Mouse (Mus musculus) left cerebral cortex, postnatal 25 days (tissue): Measurements from ENCODE around the gene Ajap1. TPM values are rescaled to one million over a fixed set of nuclear protein-coding genes. Genes with fewer than 3 reads are reported as not detected.

ENCODE experiments used
- DNase-seq, 2 experiments: peaks; one replicate each; pipeline ENCODE4 v3.0.0; 2022; ENCODE audit warnings: low spot score in 2 of 2, mixed read lengths in 1 of 2
- intact Hi-C: fragments of 180-260 bp; cut with DNase I; formaldehyde crosslinking; loops from one replicate; pipeline ENCODE4 v1.15.1; 2025
- total RNA-seq, 2 experiments: library from RNA; stranded (reverse); gene quantifications; 2 replicates each; pipeline ENCODE4 v1.2.3; 2021

Gene Ajap1
- total RNA-seq, result 10 to 100 TPM; 53.5 to 57.1 TPM

DNA sequence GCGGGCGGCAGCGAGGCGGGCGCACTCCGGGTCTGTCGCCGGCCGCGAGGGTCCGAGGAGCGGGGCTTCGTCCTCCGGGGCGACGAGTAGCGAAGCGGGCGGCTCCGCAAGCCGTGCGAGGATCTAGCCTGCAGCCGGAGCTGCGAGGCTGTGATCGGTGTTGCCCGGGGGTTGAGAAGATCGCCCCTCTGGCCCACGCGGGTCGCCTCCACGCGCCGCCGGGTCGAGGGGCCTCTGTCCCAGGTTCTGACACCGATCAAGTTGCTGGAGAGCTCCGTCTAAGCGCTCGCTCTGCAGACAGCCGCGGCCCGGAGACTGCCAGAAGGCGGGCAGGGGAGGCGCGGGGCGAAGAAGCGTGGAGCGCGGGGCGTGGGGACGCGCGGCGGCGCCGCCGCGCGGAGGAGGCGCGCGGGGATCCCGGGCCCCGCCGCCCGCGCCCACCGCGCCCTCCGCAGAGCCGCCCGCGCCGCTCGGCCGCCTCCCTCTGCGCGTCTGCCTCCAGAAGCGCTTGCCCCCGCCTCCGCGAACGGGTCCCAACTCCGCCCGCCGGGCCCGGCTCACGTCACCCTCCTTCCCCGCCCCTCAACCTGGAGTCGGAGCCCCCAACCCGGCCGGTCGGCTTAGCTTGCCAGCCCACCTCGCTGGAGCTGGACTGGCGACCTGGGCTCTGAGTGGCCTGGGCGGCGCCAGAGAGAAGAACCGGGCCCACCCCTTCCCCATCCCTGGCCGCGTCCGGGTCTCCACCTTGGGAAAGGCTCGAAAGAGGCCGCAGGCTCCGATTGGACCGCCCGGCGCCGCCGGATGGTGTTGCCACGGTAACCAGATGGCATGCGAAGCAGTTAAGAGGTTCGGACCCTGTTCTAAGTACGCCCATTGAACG lies at the start of gene Ajap1:
Gene Ajap1, minus strand, starts transcription at position 353 of the 880 bp plus-strand sequence.
- intact Hi-C loops, result loop anchor here (5.0 to 10.0 kb wide), 6 partner anchors 110 to 935 kb away; no protein-coding TSS in a partner anchor
- peak; percentile 76 to 84 for DNase-seq

DNA sequence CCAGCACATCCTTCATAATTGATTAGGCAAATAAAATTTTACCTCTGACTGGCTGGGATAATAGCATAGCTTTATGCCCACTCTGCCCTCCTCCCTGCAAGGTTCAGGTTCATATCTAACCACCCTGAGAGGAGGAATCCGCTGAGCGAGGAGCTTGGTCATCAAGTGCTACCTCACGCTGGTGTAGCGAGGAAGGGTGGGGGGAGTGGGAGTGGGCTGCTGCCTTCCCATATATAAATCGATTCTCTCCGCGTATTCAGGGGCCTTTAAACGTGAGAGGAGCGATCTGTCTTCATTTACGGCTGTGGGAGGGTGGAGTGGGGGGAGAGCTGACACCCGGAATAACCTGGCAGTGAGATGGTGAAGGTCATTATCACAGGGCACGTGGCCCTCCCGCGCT lies 47.9 kb upstream of the Ajap1 start:
- DNase-seq, result no peak
- intact Hi-C loops, result no loop called here

DNA sequence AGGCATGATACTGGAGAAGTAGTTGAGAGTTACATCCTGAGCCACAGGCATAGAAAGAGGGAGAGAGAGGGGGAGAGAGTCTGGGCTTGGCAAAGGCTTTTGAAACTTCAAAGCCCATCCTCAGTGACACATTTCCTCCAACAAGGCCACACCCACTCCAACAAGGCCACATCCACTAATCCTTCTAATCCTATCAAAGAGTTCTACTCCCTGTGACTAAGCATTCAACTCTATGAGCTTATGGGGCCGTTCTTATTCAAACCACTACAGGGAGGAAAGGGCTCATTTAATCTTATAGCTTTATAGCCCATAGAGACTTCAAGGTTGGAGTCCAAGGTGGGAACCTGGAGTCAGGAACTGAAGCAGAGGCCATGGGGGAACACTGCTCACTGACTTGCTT lies 39.0 kb upstream of the Ajap1 start:
- intact Hi-C loops, result no loop called here
- DNase-seq, result no peak

DNA sequence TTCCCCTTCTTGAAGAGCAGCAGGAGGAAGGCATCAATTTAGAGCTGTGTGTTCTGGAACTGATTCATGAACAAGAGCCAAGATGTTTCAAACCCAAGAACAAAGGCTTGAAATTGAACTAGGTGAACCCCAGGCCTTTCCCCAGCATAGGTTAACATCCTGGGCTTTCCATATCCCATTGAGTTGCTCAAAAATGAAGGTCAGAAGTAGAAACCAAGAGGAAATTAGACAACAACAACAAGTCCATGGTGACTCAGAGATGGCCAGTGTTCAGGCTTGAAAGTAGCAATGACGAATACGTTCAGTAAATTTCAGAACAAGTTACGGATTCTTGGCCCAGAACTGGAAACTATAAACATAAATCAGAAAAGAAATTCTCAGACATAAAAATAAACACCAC lies 37.3 kb upstream of the Ajap1 start:
- no peak for DNase-seq
- intact Hi-C loops, result no loop called here

DNA sequence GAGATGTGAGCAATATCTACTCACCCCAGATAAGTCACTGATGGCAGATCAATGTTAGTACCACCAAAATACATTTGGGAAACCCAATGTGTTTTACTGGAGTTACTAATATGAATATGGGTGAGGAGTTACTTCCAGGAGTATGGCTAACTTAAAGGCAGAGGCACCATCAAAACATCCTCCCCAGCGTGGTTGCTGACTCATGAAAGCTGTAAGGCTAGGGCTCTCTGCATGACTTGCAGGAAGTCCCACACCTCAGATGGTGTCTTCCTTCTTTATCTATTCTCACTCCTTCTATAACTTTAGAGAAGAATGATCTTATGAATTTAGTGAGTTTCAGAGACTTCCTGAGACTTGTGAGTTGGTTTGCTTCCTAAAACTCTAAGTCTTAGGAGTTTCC lies 36.7 kb upstream of the Ajap1 start:
- no peak for DNase-seq
- intact Hi-C loops, result no loop called here

DNA sequence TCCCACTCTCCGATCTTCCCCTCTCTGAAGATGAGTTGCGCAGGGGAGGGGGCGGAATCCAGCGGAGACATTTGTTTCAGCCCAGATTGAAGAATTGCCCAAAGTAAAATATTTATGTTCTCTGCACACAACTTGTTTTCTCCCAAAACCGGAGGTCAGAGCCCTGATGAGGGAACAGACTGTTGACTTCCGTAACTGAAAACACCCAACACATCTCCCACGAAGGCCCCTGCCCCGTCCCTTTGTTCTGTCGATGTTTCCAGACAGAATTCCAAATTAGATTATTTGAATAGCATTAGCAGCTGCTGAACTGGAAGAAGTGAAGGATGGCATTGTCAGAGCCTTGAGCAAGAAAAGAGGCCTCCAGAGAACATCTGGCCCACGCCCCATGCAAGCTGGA lies 33.2 kb upstream of the Ajap1 start:
- intact Hi-C loops, result no loop called here
- no peak for DNase-seq

DNA sequence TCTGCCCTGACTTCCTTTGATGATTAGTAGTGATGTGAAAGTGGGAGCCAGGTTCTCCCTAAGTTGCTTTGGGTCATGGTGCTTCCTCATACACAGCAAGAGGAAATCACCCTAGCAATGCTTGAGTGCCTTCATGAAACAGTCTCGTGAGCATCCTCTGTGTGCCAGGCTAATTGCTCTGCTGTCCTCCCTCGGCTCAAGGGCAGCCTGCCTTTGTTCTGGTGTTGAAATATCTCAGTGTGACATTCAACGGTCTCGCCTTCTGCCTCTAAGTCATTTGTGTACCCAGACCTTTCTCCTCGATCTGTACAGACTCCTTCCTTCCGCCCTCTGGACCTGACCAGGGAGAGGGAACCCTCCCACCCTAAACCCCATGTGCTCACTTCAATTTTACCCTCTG lies 31.5 kb upstream of the Ajap1 start:
- intact Hi-C loops, result no loop called here
- DNase-seq, result no peak

DNA sequence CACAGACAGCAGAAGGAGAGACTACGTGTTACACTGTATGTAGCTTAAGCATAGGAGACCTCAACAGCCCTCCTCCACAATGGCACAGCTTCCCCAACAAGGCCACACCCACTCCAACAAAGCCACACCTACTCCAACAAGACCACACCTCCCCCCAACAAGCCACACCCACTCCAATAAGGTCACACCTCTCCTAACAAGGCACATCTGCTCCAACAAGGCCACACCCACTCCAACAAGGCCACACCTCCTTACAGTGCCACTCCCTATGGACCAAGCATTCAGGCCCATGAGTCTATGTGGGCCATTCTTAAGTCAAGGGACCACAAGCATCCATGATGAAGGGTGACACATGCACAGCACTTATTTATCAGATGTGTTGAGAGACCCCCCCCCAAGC lies 28.9 kb upstream of the Ajap1 start:
- intact Hi-C loops, result no loop called here
- no peak for DNase-seq

DNA sequence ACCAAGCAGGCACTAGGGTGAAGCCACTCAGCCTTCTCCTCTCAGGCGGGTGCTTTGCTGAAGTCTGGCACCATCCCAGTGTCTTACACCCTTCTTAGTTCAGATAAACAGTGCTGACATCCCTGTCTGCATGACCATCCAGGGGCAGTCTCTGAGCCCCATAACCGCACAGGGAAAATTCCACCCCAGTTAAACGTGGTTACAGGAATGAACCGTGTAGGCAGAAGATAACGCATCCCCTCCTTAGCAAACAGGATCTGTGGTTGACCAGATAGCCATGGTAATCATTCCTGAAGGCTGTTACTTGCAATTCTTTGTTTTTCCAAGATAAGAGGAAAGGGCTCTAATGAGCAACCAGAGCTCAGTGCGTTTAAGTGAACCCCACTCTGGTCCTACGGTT lies 19.3 kb upstream of the Ajap1 start:
- DNase-seq, result no peak
- intact Hi-C loops, result no loop called here

DNA sequence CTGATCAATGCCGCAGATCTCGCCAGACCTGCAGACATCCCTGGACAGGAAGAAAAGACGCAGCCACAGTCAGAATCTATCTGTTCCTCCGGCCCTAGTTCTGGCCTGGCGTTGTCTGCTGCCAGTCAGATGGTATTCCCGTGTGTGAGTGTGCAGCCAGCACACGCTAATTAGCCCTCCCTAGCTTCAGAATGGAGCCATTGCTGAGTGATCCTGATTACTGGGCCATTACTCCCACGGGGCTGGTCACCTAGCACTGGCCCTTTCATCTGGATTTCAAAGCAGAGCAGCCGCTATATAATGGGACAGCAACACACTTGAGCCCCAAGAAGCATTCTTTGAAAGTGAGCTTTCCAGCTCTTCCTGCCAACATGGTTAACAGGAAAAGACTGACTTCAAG lies 9.8 kb upstream of the Ajap1 start:
- no peak for DNase-seq
- intact Hi-C loops, result no loop called here

DNA sequence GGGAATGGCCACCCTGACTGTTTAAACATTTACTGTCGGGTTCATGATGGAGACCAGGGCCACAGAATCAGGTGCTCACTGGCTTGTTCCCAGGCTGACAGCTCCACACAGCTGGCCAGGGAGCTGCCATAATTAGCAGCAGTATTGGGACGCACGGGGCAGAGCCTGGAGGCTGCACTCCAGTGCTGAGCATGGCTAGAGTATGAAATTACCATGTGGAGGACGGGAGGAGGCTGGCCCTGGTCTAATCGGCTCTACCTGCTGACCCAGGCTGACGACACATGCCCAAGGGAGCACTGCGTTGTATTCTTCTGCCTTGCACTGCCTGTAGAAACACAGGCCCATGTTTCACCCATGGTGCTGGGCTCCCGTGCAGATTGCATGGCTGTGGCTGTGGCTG lies 6.5 kb upstream of the Ajap1 start:
- intact Hi-C loops, result loop anchor here (10.0 kb wide), 1 partner anchor 474 kb away; no protein-coding TSS in a partner anchor
- no peak for DNase-seq

DNA sequence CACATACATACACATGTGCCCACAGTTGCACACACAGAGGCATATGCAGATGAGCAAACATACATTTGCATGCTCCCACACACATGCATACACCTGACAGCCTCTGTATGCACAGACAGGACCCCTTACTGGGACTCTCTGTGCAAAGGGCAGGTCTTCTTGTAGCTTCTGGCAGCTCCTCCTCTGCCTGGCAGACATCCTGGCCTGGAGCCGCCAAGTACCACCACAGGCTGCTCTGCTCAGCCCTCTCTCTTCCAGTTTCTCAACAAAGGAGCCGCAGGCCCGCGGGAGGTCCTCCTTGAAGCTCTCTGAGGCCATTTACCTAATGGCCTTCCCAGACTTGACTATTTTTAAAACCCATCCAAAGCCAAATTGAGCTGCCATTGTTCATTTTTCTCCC lies 3.3 kb upstream of the Ajap1 start:
- intact Hi-C loops, result loop anchor here (2.0 to 10.0 kb wide), 3 partner anchors 457 to 753 kb away; no protein-coding TSS in a partner anchor
- no peak for DNase-seq

DNA sequence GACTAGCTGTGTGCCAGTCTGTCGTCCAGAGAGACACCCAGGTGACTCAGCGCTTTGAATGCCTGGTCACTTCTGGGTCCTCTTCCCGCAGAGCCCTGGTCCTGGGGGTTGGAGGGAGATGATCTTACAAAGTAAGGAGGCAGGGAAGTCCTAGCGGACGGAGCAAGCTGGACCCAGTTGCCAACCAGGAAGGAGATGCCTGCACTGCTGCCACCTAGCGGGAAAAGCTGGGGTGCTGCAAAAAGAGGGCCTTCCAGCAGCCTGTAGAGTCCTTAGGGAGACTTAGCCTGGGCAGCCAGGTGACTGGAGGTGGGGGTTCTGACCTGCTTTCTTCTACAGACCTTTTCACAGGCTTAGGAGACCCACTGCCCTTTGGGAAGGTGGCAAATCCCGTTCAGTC lies 1.8 kb upstream of the Ajap1 start:
- DNase-seq, result peak; percentile 74 to 87

DNA sequence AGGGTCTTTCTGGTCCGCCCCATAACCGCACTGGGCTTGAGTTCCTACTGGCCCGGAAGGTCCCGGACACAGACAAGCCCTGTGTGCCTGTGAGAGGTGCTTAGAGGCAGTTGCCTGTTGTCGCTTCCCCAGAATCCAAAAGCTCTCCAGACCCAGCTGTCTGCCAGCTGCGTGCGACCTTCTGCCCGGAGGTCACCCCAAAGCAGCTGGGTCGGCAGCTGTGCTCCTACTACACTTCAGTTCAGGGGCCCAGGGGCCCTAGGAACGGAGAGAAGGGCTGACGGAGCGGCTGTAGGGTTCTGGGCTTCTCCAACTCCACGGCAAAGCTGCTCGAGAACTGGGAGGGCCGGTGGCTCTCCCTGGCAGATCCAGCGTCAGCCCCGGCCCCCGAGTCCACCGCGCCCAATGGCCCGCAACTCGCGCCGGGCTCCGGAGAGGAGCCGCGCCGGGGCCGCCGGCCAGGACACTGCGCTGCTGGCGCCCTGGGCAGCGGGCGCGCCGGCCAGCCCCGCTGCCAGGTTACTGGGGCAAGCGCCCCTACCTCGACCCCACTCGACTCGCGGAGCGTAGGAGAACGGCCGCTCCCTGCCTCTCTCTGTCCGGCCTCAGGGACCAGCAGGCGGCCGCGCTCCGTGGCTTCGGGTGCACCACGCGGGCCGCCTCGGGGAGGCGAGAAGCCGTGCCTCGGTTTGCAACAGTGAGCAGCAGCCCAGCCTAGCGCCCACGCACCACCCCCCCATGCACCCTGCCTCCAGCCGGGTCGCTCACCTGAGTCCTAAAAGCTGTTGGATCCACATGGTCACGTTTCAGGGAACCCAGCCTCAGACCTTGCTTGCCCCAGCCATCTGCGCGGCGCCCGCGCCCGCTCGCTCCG lies 1.0 kb downstream of the Ajap1 start:
- intact Hi-C loops, result loop anchor here (2.0 to 10.0 kb wide), 7 partner anchors 63 to 934 kb away; no protein-coding TSS in a partner anchor
- DNase-seq, result no peak

More for the DNA sequence above, 1.8 kb upstream of the Ajap1 start:
- intact Hi-C loops, result loop anchor here (2.0 to 10.0 kb wide), 8 partner anchors 112 to 937 kb away; no protein-coding TSS in a partner anchor

DNA sequence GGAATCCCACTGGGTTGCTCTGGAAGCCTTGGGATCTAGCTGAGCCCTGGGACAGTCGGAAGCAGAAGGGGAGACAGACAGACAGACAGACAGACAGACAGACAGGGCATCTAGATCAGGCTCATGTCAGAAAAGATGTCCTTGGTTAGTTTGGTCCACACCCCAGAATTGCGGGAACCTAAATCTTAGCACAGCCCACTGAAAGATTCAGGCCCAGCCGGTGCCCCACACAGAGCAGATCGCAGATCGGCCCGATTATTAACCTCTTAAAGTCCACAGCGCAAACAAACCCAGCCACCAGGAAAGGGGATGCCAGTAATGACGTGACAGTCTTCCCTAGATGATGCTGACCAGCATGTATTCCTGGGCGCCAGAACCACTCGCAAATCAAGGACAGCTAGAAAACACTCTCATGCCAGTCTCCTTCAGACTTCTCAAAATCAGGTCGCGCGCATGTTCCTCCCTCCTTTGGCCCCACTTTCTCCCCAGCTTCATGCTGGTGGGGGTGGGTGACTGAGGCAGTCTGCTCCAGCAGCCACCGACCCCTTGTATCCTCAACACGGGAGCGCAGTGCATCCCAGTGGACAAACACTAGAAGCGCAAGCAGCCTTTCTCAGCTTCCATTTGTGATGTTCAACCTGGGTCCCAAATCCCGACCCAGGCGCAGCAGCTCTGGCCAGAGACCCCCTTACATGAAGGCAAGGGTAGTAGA lies 1.9 kb downstream of the Ajap1 start:
- intact Hi-C loops, result loop anchor here (2.0 to 10.0 kb wide), 7 partner anchors 62 to 933 kb away; no protein-coding TSS in a partner anchor

DNA sequence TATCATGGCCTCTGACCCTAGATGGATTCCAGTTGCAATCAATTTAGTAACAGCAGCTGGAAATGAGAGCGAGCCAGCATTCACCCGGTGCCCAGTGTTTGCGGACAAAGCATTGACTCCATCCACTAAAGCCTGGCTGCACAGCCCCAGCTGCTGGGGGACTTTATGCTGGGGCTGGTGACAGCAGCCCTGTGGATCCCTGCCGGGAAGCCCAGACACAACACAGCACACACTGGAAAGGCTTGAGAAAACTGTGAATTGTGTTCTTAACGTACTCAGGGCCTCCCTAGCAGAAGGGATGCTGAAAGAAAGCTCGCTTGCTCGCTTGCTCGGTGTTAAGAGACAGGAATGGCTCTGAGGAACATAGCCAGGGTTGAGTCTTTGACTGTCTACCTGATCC lies 3.5 kb downstream of the Ajap1 start:
- intact Hi-C loops, result no loop called here
- DNase-seq, result peak in 1 of 2 experiments; percentile 51

More for the DNA sequence above, 1.9 kb downstream of the Ajap1 start:
- DNase-seq, result peak; percentile 70 to 87

DNA sequence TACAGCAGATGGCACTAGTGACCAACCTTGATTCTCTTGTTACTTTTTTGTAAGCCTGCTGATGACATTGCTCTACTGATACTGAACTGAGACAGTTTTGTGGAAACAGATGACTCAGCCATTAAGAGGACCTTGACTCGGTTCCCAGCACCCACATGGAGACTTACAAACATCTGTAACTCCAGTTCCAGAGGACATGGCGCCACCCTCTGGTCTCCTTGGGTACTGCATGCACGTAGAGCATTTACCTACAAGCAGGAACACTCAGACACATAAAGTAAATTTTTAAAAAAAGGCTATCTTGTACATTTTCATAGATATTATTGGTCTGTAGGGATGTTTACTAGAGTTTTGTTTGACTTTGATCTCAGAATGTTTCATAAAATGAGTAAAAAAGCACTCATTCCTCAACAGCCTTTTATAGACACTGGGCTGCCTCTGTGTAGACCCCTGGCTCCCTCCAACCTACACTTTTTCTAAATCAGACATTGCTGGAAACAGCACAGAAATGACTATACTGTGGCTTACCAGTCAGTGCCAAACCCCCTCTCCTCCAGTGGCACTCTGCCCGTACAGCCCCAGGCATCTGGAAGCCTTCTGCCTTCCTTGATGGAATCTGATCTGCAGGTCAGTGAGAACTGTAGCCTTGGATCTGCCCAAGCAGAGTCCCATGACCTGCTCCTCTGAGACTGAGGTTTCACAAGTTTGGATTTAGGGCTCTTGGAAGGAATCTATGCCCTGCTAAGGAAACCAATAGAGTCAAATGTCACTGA lies 8.9 kb downstream of the Ajap1 start:
- intact Hi-C loops, result no loop called here
- no peak for DNase-seq

DNA sequence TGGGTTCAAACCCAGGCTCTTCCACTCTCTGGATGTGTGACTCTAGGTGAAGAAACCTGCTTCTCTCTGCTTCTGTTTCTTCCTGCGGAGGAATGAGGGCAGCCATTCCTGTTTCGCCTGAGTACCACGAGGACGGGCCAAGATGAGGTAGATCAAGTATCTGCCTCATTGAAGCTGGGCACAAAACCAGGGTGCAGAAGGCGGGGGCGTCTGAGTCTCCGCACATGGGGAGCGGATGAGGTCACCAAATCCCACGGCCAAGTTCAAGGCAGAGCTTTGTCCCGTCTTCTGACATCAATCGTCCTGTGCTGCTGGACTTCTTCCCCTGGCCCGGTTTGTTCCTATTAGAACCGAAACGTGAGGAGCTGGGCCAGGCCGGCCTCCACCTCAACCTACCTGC lies 12.9 kb downstream of the Ajap1 start:
- DNase-seq, result peak in 1 of 2 experiments; percentile 75
- intact Hi-C loops, result no loop called here

DNA sequence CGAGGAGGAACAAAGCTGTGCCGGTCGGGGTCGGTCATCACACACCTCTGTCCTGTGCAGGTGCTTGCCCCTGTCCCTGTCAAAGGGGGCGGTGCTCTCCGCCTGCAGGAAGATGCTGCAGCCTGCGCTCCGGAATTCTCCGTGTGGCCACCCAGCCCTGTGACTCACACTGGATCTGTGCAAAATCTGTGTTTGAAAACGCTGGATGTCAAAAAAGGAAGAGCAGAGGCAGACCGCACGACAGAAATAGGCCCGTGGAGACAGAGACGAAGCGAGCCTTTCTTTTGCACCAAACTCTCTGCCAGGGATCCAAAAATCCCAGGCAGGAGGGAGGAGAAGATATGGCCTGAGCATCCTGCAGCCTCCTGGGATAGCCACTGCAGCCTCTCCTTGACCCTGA lies 22.7 kb downstream of the Ajap1 start:
- peak; percentile 68 to 96 for DNase-seq
- intact Hi-C loops, result loop anchor here (1.0 to 5.0 kb wide), 2 partner anchors 20 to 38 kb away; no protein-coding TSS in a partner anchor
